Mouse (Mus musculus): ENCODE results near the gene Olfr825. TPM values are rescaled to one million over a fixed set of nuclear protein-coding genes. Genes with fewer than 3 reads are reported as not detected.
"Not testable (repeated sequence)": the region's sequence is repeated elsewhere in the genome, so short reads cannot be mapped to it uniquely, and the experiment has no call there.

The Olfr825 gene
- not detected in 2 replicates for polyA plus RNA-seq (2015; fragmentation: Nextera tagmentation; extraction: Ambion mirVana)

GRCm38 (mm10) chr10:130166666-130167065 lies at the start of gene Olfr825:
Gene Olfr825 (minus strand): TSS chr10:130166766.
- Histone ChIP-seq H3K27me3 (no peaks in the 10 kb centered on the region), H3K9ac (no peak within 1 kb of the TSS), H3K36me3 (no peaks in the 10 kb centered on the region), H3K4me3 (replicated peaks) (no peak within 1 kb of the TSS), H3K27ac (no peak within 1 kb of the TSS), H3K4me2 (no peak within 1 kb of the TSS), H3K9me3 (replicated peaks) (no peaks in the 10 kb centered on the region), H3K4me1 (replicated peaks) (no peaks in the 10 kb centered on the region)
- DNase-seq (no peak), ATAC-seq (ENCODE audit: low read depth) (no peak)

GRCm38 (mm10) chr10:130214303-130214702 lies 47.7 kb upstream of the Olfr825 start, which contains the start of gene Olfr827:
Gene Olfr827 (minus strand): TSS chr10:130214403.
- 44% methylated on average over 1 of the region's 1 CpGs for WGBS (ENCODE audit: insufficient replicate concordance)
- H3K4me3 ChIP-seq (replicated peaks), result no peak within 1 kb of the TSS
- H3K27me3 ChIP-seq, result no peaks in the 10 kb centered on the region
- no peak within 1 kb of the TSS for H3K4me2 ChIP-seq
- H3K27ac ChIP-seq, result no peak within 1 kb of the TSS
- no peaks in the 10 kb centered on the region for H3K9me3 ChIP-seq (replicated peaks)
- no peak for ATAC-seq (ENCODE audit: low read depth)
- no peak for DNase-seq
- no peak within 1 kb of the TSS for H3K9ac ChIP-seq
- H3K36me3 ChIP-seq, result no peaks in the 10 kb centered on the region
- H3K4me1 ChIP-seq (replicated peaks), result no peaks in the 10 kb centered on the region

GRCm38 (mm10) chr10:130184086-130184485 lies 17.5 kb upstream of the Olfr825 start, which contains the start of gene Olfr826:
Gene Olfr826 (minus strand): TSS chr10:130184186.
- ATAC-seq (ENCODE audit: low read depth) (no peak), DNase-seq (no peak)
- 39% methylated on average over 1 of the region's 1 CpGs for WGBS (ENCODE audit: insufficient replicate concordance)
- H3K4me1 ChIP-seq (replicated peaks), result no peaks in the 10 kb centered on the region
- no peaks in the 10 kb centered on the region for H3K27me3 ChIP-seq
- no peak within 1 kb of the TSS for H3K27ac ChIP-seq
- H3K36me3 ChIP-seq, result no peaks in the 10 kb centered on the region
- H3K4me2 ChIP-seq, result no peak within 1 kb of the TSS
- H3K4me3 ChIP-seq (replicated peaks), result no peak within 1 kb of the TSS
- H3K9me3 ChIP-seq (replicated peaks), result no peaks in the 10 kb centered on the region
- no peak within 1 kb of the TSS for H3K9ac ChIP-seq

- H3K4me1 ChIP-seq (replicated peaks), result no peaks in the 10 kb centered on the region
- ATAC-seq (ENCODE audit: low read depth) (no peak), DNase-seq (no peak)
- H3K27me3 ChIP-seq, result no peaks in the 10 kb centered on the region
- no peak overlapping the region for H3K4me3 ChIP-seq (replicated peaks)
- no peaks in the 10 kb centered on the region for H3K9me3 ChIP-seq (replicated peaks)
- no peak overlapping the region for H3K27ac ChIP-seq
- no peaks in the 10 kb centered on the region for H3K36me3 ChIP-seq
- no peak overlapping the region for H3K9ac ChIP-seq
- no peak overlapping the region for H3K4me2 ChIP-seq
Measured at GRCm38 (mm10) chr10:130165196-130165595, 1.4 kb downstream of the Olfr825 start.

GRCm38 (mm10) chr10:130144121-130144520 lies 22.4 kb downstream of the Olfr825 start:
- no peaks in the 10 kb centered on the region for H3K27me3 ChIP-seq
- H3K4me2 ChIP-seq, result no peak overlapping the region
- ATAC-seq (ENCODE audit: low read depth), result no peak
- H3K27ac ChIP-seq, result no peak overlapping the region
- 0 out of 2 replicates have a peak, but pooled peaks cover 2% of the 10 kb centered on the region for H3K9me3 ChIP-seq (replicated peaks)
- H3K4me1 ChIP-seq (replicated peaks), result no peaks in the 10 kb centered on the region
- H3K36me3 ChIP-seq, result no peaks in the 10 kb centered on the region
- H3K4me3 ChIP-seq (replicated peaks), result no peak overlapping the region
- no peak for DNase-seq
- H3K9ac ChIP-seq, result no peak overlapping the region
- WGBS (ENCODE audit: insufficient replicate concordance), result 51% methylated on average over 5 of the region's 5 CpGs

- not testable (repeated sequence) for H3K9me3 ChIP-seq (replicated peaks); H3K27me3 ChIP-seq; H3K27ac ChIP-seq; H3K4me2 ChIP-seq; H3K9ac ChIP-seq; H3K4me3 ChIP-seq (replicated peaks); H3K36me3 ChIP-seq; ATAC-seq (ENCODE audit: low read depth); H3K4me1 ChIP-seq (replicated peaks); DNase-seq
- WGBS (ENCODE audit: insufficient replicate concordance), result 56% methylated on average over 5 of the region's 5 CpGs
Measured at GRCm38 (mm10) chr10:130142481-130142880, 24.1 kb downstream of the Olfr825 start.

- Histone ChIP-seq H3K4me3 (replicated peaks) (no peak overlapping the region), H3K4me2 (no peak overlapping the region), H3K9me3 (replicated peaks) (no peaks in the 10 kb centered on the region), H3K27me3 (no peaks in the 10 kb centered on the region), H3K4me1 (replicated peaks) (no peaks in the 10 kb centered on the region), H3K27ac (no peak overlapping the region), H3K36me3 (no peaks in the 10 kb centered on the region), H3K9ac (no peak overlapping the region)
- ATAC-seq (ENCODE audit: low read depth) (no peak), DNase-seq (no peak)
Measured at GRCm38 (mm10) chr10:130134811-130135210, 31.8 kb downstream of the Olfr825 start.

GRCm38 (mm10) chr10:130129900-130130299 lies 36.7 kb downstream of the Olfr825 start, which contains the start of gene Olfr824:
Gene Olfr824 (minus strand): TSS chr10:130130000.
- H3K9ac ChIP-seq; H3K36me3 ChIP-seq; ATAC-seq (ENCODE audit: low read depth); H3K27me3 ChIP-seq; H3K27ac ChIP-seq; H3K9me3 ChIP-seq (replicated peaks); DNase-seq; H3K4me1 ChIP-seq (replicated peaks); H3K4me3 ChIP-seq (replicated peaks); H3K4me2 ChIP-seq: not testable (repeated sequence)

- not testable (repeated sequence) for H3K4me2 ChIP-seq; H3K36me3 ChIP-seq; H3K27ac ChIP-seq; H3K9ac ChIP-seq; H3K27me3 ChIP-seq; H3K9me3 ChIP-seq (replicated peaks); H3K4me1 ChIP-seq (replicated peaks); DNase-seq; H3K4me3 ChIP-seq (replicated peaks); ATAC-seq (ENCODE audit: low read depth)
- WGBS (ENCODE audit: insufficient replicate concordance), result 58% methylated on average over 3 of the region's 3 CpGs
Measured at GRCm38 (mm10) chr10:130116045-130116444, 50.5 kb downstream of the Olfr825 start.

GRCm38 (mm10) chr10:130115283-130115682 lies 51.3 kb downstream of the Olfr825 start, which contains the start of gene Olfr823:
Gene Olfr823 (minus strand): TSS chr10:130115383.
- H3K9ac ChIP-seq; H3K4me1 ChIP-seq (replicated peaks); ATAC-seq (ENCODE audit: low read depth); H3K9me3 ChIP-seq (replicated peaks); H3K4me2 ChIP-seq; H3K27ac ChIP-seq; H3K4me3 ChIP-seq (replicated peaks); H3K36me3 ChIP-seq; DNase-seq; H3K27me3 ChIP-seq: not testable (repeated sequence)
- WGBS (ENCODE audit: insufficient replicate concordance), result 53% methylated on average over 1 of the region's 1 CpGs

Data from liver, embryonic 13.5 days (tissue).